Mouse (Mus musculus): Measurements from ENCODE around the gene Map3k15.

Gene Map3k15

GRCm38 (mm10) chrX:159988002-159988960, at the start of gene Map3k15:
TSS of gene Map3k15 (plus strand) at chrX:159988433.
- DNase-seq (ENCODE audit: low spot score in 2 of 2): peak; percentile 8 to 11

- no peak for DNase-seq (ENCODE audit: low spot score in 2 of 2)
Observed at GRCm38 (mm10) chrX:159942569-159942968, 45.7 kb upstream of the Map3k15 start.

- DNase-seq (ENCODE audit: low spot score in 2 of 2): no peak
Observed at GRCm38 (mm10) chrX:159943586-159943985, 44.6 kb upstream of the Map3k15 start.

GRCm38 (mm10) chrX:159953546-159954429, 34.4 kb upstream of the Map3k15 start:
- DNase-seq (ENCODE audit: low spot score in 2 of 2): no peak

GRCm38 (mm10) chrX:159954430-159954779, 33.8 kb upstream of the Map3k15 start:
- no peak for DNase-seq (ENCODE audit: low spot score in 2 of 2)

- no peak for DNase-seq (ENCODE audit: low spot score in 2 of 2)
Observed at GRCm38 (mm10) chrX:159955433-159955832, 32.8 kb upstream of the Map3k15 start.

GRCm38 (mm10) chrX:159961385-159961784, 26.8 kb upstream of the Map3k15 start:
- no peak for DNase-seq (ENCODE audit: low spot score in 2 of 2)

- DNase-seq (ENCODE audit: low spot score in 2 of 2): peak in 1 of 2 experiments; percentile 32
Observed at GRCm38 (mm10) chrX:159963273-159963672, 25.0 kb upstream of the Map3k15 start.

- no peak for DNase-seq (ENCODE audit: low spot score in 2 of 2)
Observed at GRCm38 (mm10) chrX:159963925-159964324, 24.3 kb upstream of the Map3k15 start.

GRCm38 (mm10) chrX:159969025-159969424, 19.2 kb upstream of the Map3k15 start:
- DNase-seq (ENCODE audit: low spot score in 2 of 2): no peak

- no peak for DNase-seq (ENCODE audit: low spot score in 2 of 2)
Observed at GRCm38 (mm10) chrX:159971091-159971779, 17.0 kb upstream of the Map3k15 start.

- DNase-seq (ENCODE audit: low spot score in 2 of 2): no peak
Observed at GRCm38 (mm10) chrX:159973730-159974129, 14.5 kb upstream of the Map3k15 start.

- no peak for DNase-seq (ENCODE audit: low spot score in 2 of 2)
Observed at GRCm38 (mm10) chrX:159976243-159976642, 12.0 kb upstream of the Map3k15 start.

GRCm38 (mm10) chrX:159995808-159996207, 7.6 kb downstream of the Map3k15 start:
- no peak for DNase-seq (ENCODE audit: low spot score in 2 of 2)

- DNase-seq (ENCODE audit: low spot score in 2 of 2): no peak
Observed at GRCm38 (mm10) chrX:160053306-160053705, 65.1 kb downstream of the Map3k15 start.

- DNase-seq (ENCODE audit: low spot score in 2 of 2): no peak
Observed at GRCm38 (mm10) chrX:160054643-160055042, 66.4 kb downstream of the Map3k15 start.

GRCm38 (mm10) chrX:160091973-160092372, 103.7 kb downstream of the Map3k15 start:
- no peak for DNase-seq (ENCODE audit: low spot score in 2 of 2)

- DNase-seq (ENCODE audit: low spot score in 2 of 2): no peak
Observed at GRCm38 (mm10) chrX:160107817-160108216, 119.6 kb downstream of the Map3k15 start.

GRCm38 (mm10) chrX:160113777-160114176, 125.5 kb downstream of the Map3k15 start:
- DNase-seq (ENCODE audit: low spot score in 2 of 2): no peak

GRCm38 (mm10) chrX:160116074-160116473, 127.8 kb downstream of the Map3k15 start:
- DNase-seq (ENCODE audit: low spot score in 2 of 2): no peak

- peak; percentile 5 to 34 for DNase-seq (ENCODE audit: low spot score in 2 of 2)
Observed at GRCm38 (mm10) chrX:160116658-160117057, 128.4 kb downstream of the Map3k15 start.
